Mouse (Mus musculus) frontal cortex, postnatal 10 days (tissue): ENCODE measurements around the gene Hhat.

Experiments
- DNase-seq, 2 experiments: peaks; one replicate each; pipeline ENCODE4 v3.0.0; 2022; ENCODE audit warnings: low spot score in 2 of 2, mixed read lengths in 1 of 2

The Hhat gene

DNA sequence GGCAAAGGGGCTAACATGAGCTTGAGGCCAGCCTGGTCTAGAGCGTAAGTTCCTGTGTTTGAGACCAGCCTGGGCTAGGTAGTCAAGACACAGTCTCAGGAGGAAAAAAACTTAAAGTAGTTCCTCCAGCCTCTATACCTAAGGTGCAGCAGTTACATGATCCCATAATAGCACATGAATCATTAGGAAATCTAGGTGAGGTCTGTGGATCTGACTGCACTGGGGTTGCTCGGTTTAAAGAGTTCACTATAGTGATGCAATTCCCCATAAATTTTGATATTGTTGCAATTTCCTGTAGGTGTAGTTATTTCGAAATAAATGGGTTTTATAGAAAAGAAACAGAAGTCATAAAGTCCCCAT is 26.2 kb downstream of the Hhat start:
- no peak for DNase-seq

DNA sequence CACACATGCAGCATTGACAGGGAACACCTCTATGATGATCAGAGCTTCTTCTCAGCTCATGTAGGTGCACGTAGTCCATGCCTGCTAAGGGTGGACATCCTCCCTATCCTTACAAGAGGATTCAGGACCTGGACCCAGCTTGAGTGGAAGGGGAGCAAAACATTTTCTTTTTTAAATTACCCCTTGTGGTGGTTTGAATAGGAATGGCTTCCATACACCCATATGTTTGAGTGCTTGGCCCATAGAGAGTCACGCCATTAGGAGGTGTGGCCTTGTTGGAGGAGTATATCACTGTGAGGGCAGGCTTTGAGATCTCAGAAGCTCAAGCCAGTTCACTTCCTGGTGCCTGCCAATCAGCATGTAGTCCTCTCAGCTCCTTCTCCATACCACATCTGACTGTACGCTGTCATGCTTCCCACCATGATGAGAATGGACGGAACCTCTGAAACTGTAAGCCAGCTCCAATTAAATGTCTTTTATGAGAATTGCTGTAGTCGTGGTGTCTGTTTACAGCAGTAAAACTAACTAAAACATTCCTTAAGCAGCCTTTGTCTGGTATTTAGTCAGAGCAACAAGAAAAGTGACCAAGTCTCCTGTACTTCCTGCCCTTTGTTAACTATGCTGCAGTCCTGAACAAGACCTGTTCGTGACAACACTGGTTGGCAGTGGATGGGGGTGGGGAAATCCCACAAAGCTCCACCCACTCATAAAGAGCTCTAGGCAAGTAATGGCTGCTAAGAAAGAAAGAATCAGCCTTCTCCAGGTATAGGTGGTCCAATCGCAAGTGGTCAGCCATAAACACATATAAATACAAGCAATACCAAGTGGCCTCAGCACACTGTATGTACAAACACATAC is 28.4 kb downstream of the Hhat start:
- no peak for DNase-seq

GRCm38 (mm10) chr1:192741896-192742295 is 29.1 kb downstream of the Hhat start:
- DNase-seq: no peak

- DNase-seq: no peak
These were observed 34.5 kb downstream of the Hhat start for GRCm38 (mm10) chr1:192736524-192736923.

DNA sequence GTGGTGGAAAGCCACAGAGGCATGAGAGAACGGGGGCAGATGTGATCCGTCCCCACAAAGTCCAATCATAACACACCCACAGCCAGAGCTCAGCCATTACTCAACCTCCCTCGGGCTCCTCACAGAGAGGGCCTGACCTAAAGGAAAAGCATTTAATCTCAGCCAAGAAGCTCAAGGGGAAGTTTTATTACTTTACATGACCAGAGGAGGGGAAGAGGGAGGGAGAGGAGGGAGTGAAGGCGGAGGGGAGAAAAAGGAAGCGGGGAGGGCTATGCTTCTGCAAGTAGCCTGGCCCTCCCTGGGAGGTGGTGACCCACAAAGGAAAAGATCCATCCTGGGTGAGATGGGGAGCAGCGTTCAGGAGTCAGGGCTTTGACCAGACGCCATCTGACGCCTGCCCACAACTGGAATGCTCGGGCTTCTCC is 35.0 kb downstream of the Hhat start:
- no peak for DNase-seq

DNA sequence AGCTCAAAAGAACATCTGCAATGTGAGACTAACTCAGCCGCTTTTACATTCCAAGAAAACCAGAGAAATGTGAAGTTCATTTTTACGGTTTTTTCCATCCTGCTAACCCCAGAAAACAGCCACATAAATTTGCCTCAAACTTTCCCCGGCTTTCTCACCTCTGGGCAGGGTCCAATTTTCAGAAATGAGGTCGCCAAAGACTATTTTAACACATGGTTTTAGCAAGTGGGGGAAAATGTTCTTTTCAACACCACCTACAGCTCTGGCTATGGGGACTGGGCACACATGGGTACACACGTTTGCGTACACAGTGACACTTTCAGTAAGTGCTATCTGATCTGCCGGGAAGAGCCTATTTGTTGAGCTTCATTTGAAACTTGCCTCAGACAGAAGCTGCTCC is 40.5 kb downstream of the Hhat start:
- DNase-seq: no peak

DNA sequence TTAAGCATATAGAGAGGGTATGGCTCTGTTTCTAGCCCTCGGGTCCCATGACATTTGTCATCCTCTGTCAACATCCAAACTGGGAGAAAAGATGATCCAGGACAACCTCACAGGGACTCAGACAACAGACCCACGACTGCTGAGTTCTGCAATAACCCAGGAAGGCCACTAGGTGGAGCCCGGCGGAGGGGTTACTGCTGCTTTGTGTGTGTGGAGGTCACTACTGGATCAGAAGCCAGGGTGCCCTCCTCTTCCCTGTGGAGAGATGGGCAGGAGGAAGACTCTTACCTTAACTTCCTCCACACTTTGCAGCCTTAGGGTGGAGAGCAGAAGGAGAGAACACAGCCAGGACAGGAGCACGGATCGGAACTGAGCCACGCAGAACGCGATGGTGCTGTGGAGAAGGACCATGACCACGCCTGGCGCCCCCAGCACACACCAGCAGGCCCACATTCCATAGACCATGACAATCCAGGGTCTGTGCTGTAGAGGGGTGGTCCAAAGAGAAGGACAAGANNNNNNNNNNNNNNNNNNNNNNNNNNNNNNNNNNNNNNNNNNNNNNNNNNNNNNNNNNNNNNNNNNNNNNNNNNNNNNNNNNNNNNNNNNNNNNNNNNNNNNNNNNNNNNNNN is 43.9 kb downstream of the Hhat start:
- peak in 1 of 2 experiments; percentile 41 for DNase-seq

DNA sequence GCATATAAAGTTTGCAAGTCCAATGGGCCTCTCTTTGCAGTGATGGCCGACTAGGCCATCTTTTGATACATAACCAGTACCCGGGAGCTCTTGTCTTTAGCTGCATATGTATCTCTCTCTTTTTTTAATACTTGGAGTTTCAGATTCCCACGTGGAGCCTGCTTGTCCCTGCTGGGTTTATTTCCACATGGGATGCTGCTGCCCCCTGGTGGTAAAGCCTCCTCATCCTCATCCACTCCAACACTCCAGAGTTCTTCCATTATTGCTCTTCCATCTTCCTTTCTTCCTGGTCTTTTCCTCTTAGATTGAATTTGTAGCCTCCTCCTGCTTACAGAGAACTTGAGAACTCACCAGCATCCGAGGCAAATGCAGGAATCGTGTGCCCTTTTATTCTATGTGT is 48.9 kb downstream of the Hhat start:
- DNase-seq: peak in 1 of 2 experiments; percentile 59

DNA sequence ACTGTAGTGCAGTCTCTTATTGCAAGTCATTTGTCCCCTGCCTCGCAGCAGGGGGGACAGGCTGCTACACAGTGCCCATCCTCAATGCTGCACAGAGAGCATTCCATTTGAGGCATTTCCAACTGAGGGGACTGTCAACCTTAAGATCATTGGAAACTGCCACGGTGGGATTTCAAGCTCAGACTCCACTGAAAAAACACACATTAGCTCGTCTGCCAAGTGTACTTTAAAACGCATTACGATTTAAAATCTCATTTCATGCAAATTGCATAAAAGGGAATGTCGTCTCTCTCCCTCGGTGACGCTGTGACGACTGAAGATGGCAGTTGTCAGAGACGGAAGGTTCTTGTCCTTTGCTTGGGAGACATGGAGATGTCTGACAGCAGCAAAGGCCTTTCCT is 50.9 kb downstream of the Hhat start:
- DNase-seq: no peak

- peak in 1 of 2 experiments; percentile 48 for DNase-seq
These were observed 59.2 kb downstream of the Hhat start for GRCm38 (mm10) chr1:192711779-192712348.

GRCm38 (mm10) chr1:192700339-192701073 is 70.5 kb downstream of the Hhat start:
- DNase-seq: no peak

DNA sequence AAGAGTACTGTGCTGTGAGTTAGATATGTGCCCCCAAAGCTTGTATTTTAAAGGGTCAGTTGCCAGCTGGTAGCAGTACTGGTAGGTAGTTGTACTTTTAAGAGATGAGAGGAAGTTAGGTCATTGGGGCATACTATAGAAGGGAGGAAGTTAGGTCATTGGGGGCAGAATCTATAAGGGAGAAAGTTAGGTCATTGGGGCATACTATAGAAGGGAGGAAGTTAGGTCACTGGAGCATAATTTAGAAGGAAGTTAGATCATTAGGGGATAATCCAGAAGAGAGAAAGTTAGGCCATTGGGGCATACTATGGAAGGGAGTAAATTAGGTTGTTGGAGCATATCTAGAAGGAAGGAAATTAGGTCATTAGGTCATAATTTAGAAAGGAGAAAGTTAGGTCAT is 71.9 kb downstream of the Hhat start:
- DNase-seq: no peak

- no peak for DNase-seq
These were observed 74.6 kb downstream of the Hhat start for GRCm38 (mm10) chr1:192696371-192696863.

GRCm38 (mm10) chr1:192693644-192694043 is 77.4 kb downstream of the Hhat start:
- no peak for DNase-seq

- DNase-seq: no peak
These were observed 78.0 kb downstream of the Hhat start for GRCm38 (mm10) chr1:192692982-192693381.

DNA sequence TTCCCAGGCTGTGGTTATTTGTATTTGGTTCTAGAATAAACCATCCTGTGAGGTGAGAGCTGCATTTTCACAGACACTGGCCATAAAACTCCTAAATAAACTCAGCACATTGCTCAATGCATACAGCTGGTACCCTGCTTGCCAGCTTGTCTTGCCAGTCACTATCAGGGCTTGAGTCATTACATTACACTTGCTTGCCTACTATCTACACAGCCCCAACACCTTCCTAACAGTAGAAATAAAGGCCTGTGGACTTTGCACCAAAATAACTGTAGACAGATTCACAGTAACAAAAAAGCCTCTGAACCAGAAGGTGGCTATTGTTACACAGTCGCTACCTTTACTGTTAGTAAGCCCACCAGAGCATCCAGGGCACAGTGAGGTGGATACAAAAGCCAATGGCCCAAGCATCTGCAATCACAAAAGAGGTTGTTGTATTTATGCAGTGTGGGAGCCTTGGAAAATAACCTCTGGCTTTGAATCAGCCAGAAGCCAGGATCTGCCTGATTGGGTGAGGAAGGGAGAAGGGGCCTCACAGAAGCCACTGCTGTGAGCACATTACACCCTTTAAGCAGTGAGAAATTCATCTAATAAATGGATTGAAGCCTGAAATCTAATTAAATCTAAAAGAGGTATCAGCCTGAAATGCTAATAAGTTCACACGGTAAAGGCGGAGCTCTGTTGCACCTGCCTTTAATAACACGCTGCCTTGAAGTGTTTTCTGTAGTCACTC is 88.6 kb downstream of the Hhat start:
- no peak for DNase-seq

DNA sequence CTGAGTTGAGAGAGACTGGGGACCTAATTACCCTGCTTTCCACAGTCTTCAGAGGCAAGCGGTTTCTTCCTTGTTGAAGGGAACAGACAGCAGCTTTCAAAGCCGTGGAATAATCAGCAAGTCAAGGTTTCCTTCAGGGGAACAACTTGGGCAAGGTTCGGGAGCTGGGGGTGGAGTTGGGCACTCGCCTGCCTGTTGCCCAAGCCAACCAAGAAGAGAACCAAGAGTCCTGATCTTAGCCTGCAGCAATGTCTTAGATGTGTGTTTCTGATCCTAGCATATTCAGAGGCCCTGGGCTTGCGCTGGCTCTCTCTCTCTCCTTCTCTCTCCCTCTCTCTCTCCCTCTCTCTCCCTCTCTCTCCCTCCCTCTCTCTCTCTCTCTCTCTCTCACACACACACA is 93.8 kb downstream of the Hhat start:
- no peak for DNase-seq

- no peak for DNase-seq
These were observed 107.4 kb downstream of the Hhat start for GRCm38 (mm10) chr1:192663608-192664007.

DNA sequence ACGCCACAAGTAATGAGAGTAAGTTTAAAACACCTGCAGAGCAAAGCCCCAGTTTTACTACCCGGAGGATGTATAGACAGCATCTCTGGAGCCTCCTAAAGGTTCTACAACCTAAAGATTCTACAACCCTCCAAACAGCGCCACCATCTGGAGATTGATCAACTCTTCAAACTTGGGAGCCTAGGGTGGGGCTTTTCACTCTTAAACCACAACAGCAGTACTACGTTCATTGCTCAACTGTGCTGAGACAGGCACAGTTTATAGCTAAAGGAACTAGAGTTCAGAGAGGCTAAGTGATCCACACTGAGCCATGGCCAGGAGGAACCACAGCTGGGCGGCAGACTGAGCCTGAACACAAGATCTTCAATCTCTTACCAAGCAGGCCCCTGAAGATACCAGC is 107.9 kb downstream of the Hhat start:
- no peak for DNase-seq

DNA sequence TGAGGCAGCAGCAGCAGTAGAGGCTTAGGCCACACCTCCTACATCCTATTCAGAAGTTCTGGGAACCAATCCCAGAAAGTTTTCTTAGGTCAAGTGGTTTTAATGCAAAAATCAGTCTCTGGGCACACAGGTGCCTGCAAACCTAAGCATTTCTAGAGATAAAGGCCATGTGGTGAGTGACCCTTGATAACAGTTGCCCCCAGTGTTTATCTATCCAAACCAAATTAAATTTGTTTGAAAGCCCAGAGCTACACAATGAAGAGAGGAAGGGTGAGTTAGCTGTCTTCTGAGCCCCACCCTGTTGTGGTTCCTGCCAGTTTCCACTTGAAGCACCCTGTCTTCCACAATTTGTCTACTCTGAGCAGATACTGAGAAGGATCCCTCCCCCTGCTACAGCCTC is 109.4 kb downstream of the Hhat start:
- DNase-seq: no peak

- no peak for DNase-seq
These were observed 113.6 kb downstream of the Hhat start for GRCm38 (mm10) chr1:192657417-192657816.
